Mouse (Mus musculus) right cerebral cortex, adult 18-20 months (tissue): ENCODE measurements around the gene 2210011C24Rik.

ENCODE experiments used
- DNase-seq: peaks from one replicate; pipeline ENCODE4 v3.0.0; 2022; ENCODE audit warnings: mixed read lengths

Gene 2210011C24Rik

GRCm38 (mm10) chr8:84011705-84012498 is at the start of gene 2210011C24Rik:
Gene 2210011C24Rik, minus strand, starts transcription at chr8:84012171.
- DNase-seq: no peak

DNA sequence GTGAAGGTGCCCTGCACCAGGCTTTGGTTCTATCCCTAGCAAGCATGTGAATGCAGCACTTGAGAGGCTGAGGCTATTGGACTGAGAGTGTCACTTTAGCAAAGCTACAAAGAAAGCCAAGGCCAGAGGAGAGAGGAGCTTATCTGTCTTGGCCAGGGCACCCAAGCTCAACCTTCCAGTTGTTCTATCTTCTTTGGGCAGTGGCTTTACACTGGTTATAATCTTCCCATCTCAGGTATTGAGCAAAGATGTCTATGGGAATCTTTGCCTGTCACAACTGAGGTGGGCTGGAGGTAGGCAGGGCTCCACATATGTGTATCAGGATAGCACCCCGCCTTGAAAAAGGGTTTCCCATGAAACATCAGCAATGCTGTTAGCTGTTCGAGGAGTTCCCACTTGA is 48.3 kb upstream of the 2210011C24Rik start:
- DNase-seq: no peak

GRCm38 (mm10) chr8:84059226-84059625 is 47.3 kb upstream of the 2210011C24Rik start:
- DNase-seq: no peak

DNA sequence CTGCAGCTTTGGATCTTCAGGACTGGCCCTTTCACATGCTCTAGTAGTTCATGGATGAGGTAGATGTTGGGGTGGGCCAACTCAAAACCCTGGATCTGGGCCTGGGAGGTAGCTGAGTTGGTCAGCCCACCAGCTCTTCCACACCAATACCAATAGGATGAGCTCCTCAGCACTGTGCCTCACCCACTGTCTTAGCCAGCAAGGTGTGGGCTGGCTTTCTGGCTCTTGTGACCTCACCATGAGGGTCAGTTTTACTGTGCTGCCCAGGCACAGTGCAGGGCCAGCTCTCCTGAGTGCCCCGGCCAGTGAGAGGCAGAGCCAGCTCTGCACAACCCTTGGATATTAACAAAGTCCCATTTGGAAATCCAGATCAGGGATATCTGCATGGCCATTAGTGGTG is 45.9 kb upstream of the 2210011C24Rik start:
- no peak for DNase-seq

GRCm38 (mm10) chr8:84053229-84053628 is 41.3 kb upstream of the 2210011C24Rik start:
- no peak for DNase-seq

GRCm38 (mm10) chr8:84052746-84053145 is 40.8 kb upstream of the 2210011C24Rik start:
- no peak for DNase-seq

GRCm38 (mm10) chr8:84048171-84048570 is 36.2 kb upstream of the 2210011C24Rik start:
- DNase-seq: no peak

DNA sequence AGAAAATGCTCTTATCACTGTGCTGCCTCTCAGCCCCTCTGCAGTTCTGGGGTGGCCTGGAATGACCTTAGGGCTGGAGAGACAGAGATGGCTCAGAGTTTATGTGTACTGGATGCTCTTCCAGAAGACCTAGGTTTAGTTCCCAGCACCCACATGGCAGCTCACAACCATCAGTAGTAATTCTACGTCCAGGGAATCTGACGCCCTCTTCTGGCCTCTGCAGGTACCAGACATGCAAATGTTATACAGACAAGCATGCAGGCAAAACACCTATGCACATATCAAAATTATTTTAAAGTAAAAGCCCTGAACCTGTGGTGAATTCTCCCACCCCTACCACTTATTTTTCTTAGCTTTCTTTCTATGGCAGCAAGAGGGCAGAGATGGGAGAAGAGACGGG is 34.5 kb upstream of the 2210011C24Rik start:
- DNase-seq: no peak

DNA sequence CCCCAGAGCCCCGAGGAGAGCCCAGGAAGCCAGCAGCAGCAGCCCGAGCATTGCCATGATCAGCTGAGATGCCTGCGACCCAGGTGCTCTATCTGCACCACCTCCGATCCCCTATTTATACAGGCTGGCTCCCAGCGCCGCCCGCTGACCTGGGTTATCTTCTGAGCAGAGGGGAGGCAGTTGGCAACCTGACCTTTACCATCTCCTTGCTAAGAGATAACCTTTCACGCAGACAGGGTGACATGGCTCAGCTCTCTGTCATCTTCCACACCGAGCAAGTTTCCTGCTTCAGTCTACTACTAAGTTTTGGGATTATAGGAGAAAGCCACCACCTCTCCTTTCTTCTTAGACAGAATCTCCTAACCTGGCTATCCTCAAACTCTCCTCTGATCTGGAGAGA is 32.9 kb upstream of the 2210011C24Rik start, which contains the start of gene Rln3:
TSS of gene Rln3 (minus strand) at position 101 of the 400 bp plus-strand sequence.
- DNase-seq: no peak

DNA sequence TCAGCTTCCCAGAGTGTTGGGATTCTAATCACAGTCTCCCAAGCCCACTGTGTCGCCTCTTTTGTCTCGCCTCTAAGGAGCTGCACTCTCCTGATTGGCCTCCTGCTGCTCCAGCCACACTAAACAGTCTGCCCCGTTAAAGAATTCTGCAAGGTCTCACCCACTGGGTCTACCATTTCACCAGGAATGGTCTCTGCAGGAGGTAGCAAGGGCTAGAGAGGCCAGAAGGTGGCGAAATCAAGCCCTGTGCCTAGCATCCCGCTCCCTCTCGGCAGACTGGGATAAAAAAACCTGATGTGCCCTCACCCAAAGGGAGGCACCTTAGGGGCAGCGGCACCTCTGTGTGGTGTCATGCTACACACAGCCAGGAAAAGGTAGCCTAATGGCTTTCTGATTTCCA is 32.1 kb upstream of the 2210011C24Rik start:
- DNase-seq: no peak

DNA sequence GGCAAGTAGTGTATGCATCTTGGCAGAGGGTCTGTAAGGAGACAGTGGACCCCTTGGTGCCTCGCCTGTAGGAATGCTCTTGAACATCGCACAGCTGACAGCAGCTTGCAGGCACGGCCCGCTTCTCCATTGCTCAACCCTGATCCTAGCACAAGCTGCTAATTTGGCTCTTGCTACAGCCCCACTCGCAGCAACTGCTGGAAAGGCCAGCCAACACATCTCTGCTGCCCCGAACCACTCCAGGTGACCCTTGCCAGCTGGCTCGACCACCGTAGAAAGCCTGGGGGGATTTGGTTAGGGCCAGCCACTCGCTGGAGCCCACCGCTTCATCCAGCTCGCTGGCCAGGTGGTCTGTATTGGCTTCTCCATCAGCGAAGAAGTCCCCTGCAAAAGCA is 31.0 kb upstream of the 2210011C24Rik start:
- no peak for DNase-seq

GRCm38 (mm10) chr8:84042066-84042947 is 30.3 kb upstream of the 2210011C24Rik start, which contains the start of gene Il27ra:
Gene Il27ra, minus strand, starts transcription at chr8:84042589.
- DNase-seq: peak; percentile 13

DNA sequence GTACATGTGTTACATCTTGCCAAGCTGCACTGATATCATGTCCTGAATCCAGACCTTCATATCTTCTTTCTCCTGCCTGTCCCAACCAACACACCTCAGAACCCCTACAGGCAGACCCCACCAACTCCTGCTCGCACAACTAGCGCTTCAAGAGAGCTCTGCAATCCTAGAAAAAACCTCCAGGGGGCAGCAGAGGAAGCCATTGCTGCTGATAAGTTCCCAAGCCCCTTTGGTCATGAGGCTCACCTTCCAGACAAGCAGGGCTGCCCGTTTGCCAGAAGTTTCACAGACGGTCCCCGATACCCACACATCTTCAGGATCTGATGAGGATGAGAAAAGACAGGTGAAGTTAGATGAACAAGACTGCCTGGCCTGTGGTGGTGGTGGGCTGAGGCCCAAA is 27.1 kb upstream of the 2210011C24Rik start:
- DNase-seq: peak; percentile 32

DNA sequence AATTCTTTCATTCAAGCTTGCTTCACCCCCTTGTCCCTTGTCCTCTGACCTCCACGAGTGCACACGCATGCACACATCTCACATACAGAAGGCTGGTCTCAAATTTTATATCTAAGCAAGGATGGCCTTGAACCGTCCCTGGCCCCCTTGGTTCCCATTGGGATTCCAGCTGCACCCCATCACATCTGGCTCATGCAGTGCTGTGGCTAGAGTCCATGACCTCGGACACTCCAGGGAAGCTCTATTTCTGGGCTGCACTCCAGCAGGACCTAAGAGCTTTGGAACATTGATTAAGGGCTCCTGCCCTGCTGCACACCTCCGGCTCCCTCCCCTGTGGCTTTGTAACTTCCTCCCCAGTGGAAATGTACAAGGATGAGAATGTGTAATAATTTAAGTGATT is 26.0 kb upstream of the 2210011C24Rik start:
- no peak for DNase-seq

DNA sequence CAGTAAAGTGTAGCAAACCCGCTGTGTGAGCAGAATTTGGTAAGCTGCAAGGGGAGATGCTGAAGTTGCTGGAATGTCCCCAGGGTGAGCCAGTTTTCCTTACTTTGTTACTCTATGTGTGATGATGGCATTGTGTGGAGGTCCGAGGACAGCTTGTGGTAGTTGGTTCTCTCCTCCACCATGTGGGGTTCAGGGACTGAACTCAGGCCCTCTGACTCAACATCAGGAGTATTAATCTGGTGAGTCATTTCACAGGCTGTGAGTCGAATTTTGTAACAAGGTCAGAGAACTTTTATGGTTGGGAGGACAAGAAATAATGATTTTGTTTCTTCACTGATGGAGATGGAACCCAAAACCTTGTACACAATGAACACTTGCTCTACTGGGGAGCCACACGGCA is 20.8 kb upstream of the 2210011C24Rik start:
- no peak for DNase-seq

DNA sequence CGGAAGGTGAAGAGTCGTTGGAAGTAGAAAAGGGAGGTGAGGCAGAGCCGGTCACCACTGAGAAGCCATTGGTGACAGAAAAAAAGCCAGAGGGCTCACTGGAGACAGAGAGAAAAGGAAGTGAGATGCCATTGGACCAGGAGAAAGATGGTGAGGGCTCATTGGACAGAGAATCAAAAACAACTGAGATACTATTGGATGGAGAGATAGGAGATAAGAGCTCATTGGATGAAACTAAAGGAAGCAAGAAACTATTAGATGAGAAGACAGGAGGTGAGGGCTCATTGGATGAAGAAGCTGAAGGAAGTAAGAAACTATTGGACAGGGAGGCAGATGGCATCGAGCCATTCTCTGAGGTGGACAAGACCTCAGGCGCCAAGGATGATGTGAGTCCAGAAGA is 17.3 kb upstream of the 2210011C24Rik start:
- no peak for DNase-seq

GRCm38 (mm10) chr8:84027449-84027848 is 15.5 kb upstream of the 2210011C24Rik start:
- DNase-seq: no peak

DNA sequence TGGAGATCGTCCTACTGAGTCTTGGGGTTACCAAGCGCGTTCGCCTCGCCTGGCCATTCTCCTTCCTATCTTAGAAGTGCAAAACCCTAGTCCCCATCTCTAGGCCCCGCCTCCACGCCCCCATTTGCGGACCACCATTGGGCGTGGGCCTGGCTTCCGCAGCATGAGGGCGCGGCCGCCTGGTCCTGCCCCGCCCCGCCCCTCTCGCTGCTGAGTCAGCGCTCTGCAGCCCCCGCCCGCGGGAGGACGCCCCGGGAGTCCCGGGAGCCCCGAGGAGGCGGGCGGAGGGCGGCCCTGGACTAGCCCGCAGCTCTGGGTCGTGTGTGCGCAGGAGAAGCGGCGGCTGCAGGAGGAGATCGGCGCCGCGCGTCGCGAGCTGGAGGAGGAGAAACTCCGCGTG is 13.9 kb upstream of the 2210011C24Rik start:
- peak; percentile 30 for DNase-seq

- no peak for DNase-seq
Measured at GRCm38 (mm10) chr8:84024171-84024570, 12.2 kb upstream of the 2210011C24Rik start.

GRCm38 (mm10) chr8:84023631-84024030 is 11.7 kb upstream of the 2210011C24Rik start:
- DNase-seq: no peak

- DNase-seq: no peak
Measured at GRCm38 (mm10) chr8:84023085-84023484, 11.1 kb upstream of the 2210011C24Rik start.

DNA sequence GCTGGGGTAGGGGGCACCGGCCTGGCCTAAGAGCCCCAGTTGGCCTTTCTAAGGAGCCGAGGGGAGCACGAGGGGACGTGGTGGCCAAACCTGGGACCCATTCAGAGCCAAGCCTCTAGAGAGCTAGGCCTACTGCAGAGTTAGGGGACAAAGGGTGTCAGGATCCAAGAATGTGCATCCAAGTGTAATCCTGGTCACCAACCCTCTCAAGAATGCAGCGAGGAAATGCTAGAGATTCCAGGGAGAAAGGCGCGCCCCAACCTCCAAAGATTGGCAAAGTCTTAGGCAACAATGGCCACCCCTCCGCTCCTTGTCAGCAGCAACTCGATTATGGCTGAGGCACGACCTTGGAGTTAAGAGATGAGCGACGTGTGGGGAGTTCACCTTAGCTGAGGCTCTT is 9.6 kb upstream of the 2210011C24Rik start:
- DNase-seq: no peak

- DNase-seq: no peak
Measured at GRCm38 (mm10) chr8:84021096-84021495, 9.1 kb upstream of the 2210011C24Rik start, which contains the start of gene Palm3. Gene Palm3, plus strand, starts transcription at chr8:84021471.

DNA sequence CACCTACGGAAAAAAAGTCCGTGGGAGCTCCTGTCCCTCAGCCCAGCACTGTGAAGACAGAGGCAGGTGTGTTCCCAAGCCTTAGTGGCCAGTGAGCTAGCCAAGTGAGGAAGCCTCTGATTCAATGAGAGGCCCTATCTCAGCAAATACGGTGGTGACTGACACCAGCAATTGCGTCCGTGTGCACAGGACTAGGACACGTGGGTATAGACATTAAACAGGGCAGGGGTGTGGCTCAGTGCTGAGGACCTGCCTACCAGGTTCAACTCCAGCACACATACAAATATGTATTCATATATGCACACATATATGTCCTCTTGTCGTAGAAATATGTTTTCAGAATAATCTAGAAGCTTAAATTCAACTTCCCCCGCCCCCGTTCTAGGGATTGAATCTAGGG is 7.8 kb upstream of the 2210011C24Rik start:
- DNase-seq: no peak
